Mouse (Mus musculus) heart, embryonic 14.5 days (tissue): ENCODE data around the gene Cpne5. TPM values are rescaled to one million over a fixed set of nuclear protein-coding genes. Genes with fewer than 3 reads are reported as not detected.
A peak's percentile ranks its signal among the peaks of the same experiment; 100 is the strongest.

Experiments used
- ATAC-seq: fragments of 200-750 bp; cut with Nextera tagmentation; 2 replicates; pipeline ENCODE4 v1.8.0; 2017; ENCODE audit warnings: low read depth, moderate TSS enrichment; ENCODE audit not compliant: insufficient number of reproducible peaks, insufficient read depth, low FRiP score
- H3K27ac ChIP-seq, 2 experiments: fragments of 200-500 bp in 1 of 2; fragments of 300-500 bp in 1 of 2; sonication (generic) in 1 of 2; replicated peaks in 1 of 2; 2 replicates each; pipeline ENCODE4 v1.5.1; 2012 to 2014; ENCODE audit warnings: low read depth in 2 of 2, low read length in 2 of 2, control low read depth in 1 of 2, mild to moderate bottlenecking in 1 of 2, mixed read lengths in 1 of 2; ENCODE audit not compliant: control insufficient read depth in 1 of 2, insufficient read depth in 1 of 2
- H3K27me3 ChIP-seq: fragments of 300-500 bp; sonication (generic); 2 replicates; pipeline ENCODE4 v1.6.1; 2014; ENCODE audit warnings: mild to moderate bottlenecking, low read length, control low read depth; ENCODE audit not compliant: control insufficient read depth, insufficient read depth
- H3K36me3 ChIP-seq: fragments of 300-500 bp; sonication (generic); 2 replicates; pipeline ENCODE4 v1.6.1; 2014; ENCODE audit warnings: mild to moderate bottlenecking, control low read depth, low read length, mixed read lengths; ENCODE audit not compliant: control insufficient read depth, insufficient read depth
- H3K4me1 ChIP-seq, 2 experiments: fragments of 200-500 bp in 1 of 2; fragments of 300-500 bp in 1 of 2; sonication (generic) in 1 of 2; 2 replicates each; pipeline ENCODE4 v1.6.1; 2012 to 2014; ENCODE audit warnings: low read length in 2 of 2, control low read depth in 1 of 2, mixed read lengths in 1 of 2; ENCODE audit not compliant: control insufficient read depth in 2 of 2, insufficient read depth in 2 of 2
- H3K4me2 ChIP-seq: fragments of 300-500 bp; sonication (generic); 2 replicates; pipeline ENCODE4 v1.6.1; 2014; ENCODE audit warnings: mild to moderate bottlenecking, low read length
- H3K4me3 ChIP-seq, 2 experiments: fragments of 200-500 bp in 1 of 2; fragments of 300-500 bp in 1 of 2; sonication (generic) in 1 of 2; 2 replicates each; pipeline ENCODE4 v1.5.1; 2012 to 2014; ENCODE audit warnings: low read length in 2 of 2, mild to moderate bottlenecking in 2 of 2, control low read depth in 1 of 2, low read depth in 1 of 2, moderate library complexity in 1 of 2; ENCODE audit not compliant: control insufficient read depth in 1 of 2, insufficient read depth in 1 of 2
- H3K9ac ChIP-seq: fragments of 300-500 bp; sonication (generic); 2 replicates; pipeline ENCODE4 v1.6.1; 2014; ENCODE audit warnings: mild to moderate bottlenecking, low read length
- H3K9me3 ChIP-seq: fragments of 300-500 bp; sonication (generic); 2 replicates; pipeline ENCODE4 v1.6.1; 2016; ENCODE audit warnings: low read length, control low read depth; ENCODE audit not compliant: control insufficient read depth
- WGBS: fragments of 180-500 bp; shearing (Covaris S2); extraction: QIAGEN DNeasy Blood & Tissue Kit; methylation state at CpG from one replicate; pipeline ENCODE4 v1.1.7; 2014; 5-methylcytosine and 5-hydroxymethylcytosine counted together
- polyA plus RNA-seq: library from polyadenylated mRNA; unstranded; fragments of >200 nt; fragmentation: Nextera tagmentation; extraction: Ambion mirVana; gene quantifications from 2 replicates; pipeline ENCODE4 v1.2.1, GENCODE M21; 2014

The Cpne5 gene
- polyA plus RNA-seq, 1 experiment from 2014 or later = 28.8 TPM

GRCm38 (mm10) chr17:29168996-29169601 is 68.9 kb downstream of the Cpne5 start:
- 73% methylated on average over 12 of the region's 12 CpGs for WGBS

DNA sequence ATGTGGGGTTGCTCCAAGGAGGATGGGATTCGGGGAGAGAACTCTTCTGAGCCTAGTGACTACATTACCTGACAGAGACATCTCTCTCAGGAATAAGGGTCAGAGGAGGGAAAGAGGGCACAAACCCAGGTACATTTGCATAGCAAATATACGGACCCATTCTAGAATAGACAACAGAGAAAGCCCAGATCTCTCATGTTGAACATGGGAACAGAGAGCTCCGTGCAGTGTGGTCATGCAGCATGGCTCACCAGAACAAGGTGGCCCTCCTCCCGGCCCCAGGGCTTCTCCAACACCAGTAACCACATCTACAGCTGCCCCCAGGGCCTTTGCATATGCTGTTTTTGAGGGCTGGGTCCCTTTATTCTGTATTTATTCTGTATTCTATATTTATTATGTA is 69.5 kb downstream of the Cpne5 start:
- H3K27ac ChIP-seq = no peak overlapping the region
- H3K4me1 ChIP-seq = peaks cover 20 to 29% of the 10 kb centered on the region in 2 experiments
- no peak overlapping the region for H3K4me3 ChIP-seq
- no peaks in the 10 kb centered on the region for H3K9me3 ChIP-seq
- no peak overlapping the region for H3K4me2 ChIP-seq
- 74% methylated on average over 4 of the region's 4 CpGs for WGBS
- no peak overlapping the region for H3K9ac ChIP-seq
- no peak for ATAC-seq
- no peaks in the 10 kb centered on the region for H3K27me3 ChIP-seq
- H3K36me3 ChIP-seq = no peaks in the 10 kb centered on the region

More at GRCm38 (mm10) chr17:29168996-29169601, 68.9 kb downstream of the Cpne5 start:
- H3K27me3 ChIP-seq = no peaks in the 10 kb centered on the region
- no peak for ATAC-seq
- H3K4me3 ChIP-seq = no peak overlapping the region
- H3K4me2 ChIP-seq = no peak overlapping the region
- no peaks in the 10 kb centered on the region for H3K9me3 ChIP-seq
- no peaks in the 10 kb centered on the region for H3K36me3 ChIP-seq
- no peak overlapping the region for H3K27ac ChIP-seq
- peaks cover 20 to 29% of the 10 kb centered on the region in 2 experiments for H3K4me1 ChIP-seq
- H3K9ac ChIP-seq = no peak overlapping the region

- Histone ChIP-seq H3K27ac (no peak overlapping the region), H3K9ac (no peak overlapping the region), H3K36me3 (no peaks in the 10 kb centered on the region), H3K4me2 (no peak overlapping the region), H3K27me3 (no peaks in the 10 kb centered on the region), H3K4me1 (peaks cover 19 to 29% of the 10 kb centered on the region in 2 experiments), H3K4me3 (no peak overlapping the region), H3K9me3 (peaks cover under 1% of the 10 kb centered on the region; the same call in 1 of the 2 replicates)
- 67% methylated on average over 6 of the region's 6 CpGs for WGBS
- ATAC-seq = no peak
Observed at GRCm38 (mm10) chr17:29167371-29167770, 70.6 kb downstream of the Cpne5 start.

DNA sequence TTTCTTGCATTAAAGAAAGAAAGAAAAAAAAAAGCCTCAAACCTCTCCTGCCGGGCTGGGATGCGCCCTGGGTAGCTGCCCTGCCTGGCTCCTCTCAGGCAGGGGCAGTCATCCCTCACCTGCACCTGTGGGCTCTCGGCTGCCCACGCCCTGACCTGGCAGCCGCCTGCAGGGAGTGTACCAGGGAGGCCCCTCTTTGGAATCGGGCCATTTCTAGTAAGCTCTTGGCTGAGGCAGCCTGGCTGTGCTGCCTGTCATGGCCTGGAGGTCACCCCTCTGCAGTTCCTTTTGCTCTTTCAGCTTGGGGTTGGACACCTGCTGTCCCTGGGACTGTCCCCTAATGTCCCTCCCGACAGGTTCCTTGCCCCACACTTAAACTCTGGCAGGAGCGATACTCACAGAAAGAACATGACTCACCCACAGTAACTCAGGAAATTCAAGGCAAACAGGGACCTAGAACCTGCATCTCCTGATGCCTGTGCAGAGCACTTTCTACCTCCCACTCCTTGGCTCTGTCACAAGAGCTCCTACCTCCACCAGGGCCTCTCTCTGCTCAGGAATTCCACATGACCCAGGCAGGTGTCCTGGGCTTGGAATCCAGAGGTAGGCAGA is 71.9 kb downstream of the Cpne5 start:
- Histone ChIP-seq H3K4me3 (no peak overlapping the region), H3K27me3 (no peaks in the 10 kb centered on the region), H3K4me1 (peaks cover 17 to 24% of the 10 kb centered on the region in 2 experiments), H3K9ac (no peak overlapping the region), H3K27ac (no peak overlapping the region; a peak in 1 of 4 replicates), H3K36me3 (no peaks in the 10 kb centered on the region), H3K9me3 (peaks cover 13% of the 10 kb centered on the region), H3K4me2 (no peak overlapping the region)
- no peak for ATAC-seq
- 46% methylated on average over 8 of the region's 8 CpGs for WGBS

DNA sequence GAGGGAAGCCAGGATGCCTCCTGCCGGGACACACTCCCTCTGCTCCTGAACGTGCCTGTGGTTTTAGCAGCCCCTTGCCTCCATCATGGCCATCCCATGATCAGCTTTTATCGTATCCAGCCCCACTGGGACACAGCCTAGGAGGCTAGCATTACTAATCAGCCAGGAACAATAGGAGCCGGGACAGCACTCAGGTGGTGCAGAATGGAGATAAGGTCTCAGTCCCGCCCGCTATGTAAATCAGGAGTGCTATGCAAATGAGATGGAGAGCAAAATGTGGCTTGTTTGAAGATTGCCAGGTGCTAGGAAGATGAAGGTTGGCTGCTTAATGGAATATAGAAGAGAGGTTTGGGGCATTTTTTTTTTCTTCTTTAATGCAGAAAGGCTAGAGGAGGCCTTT is 72.5 kb downstream of the Cpne5 start:
- H3K4me1 ChIP-seq = peaks cover 17 to 24% of the 10 kb centered on the region in 2 experiments
- no peak for ATAC-seq
- no peak overlapping the region for H3K4me3 ChIP-seq
- H3K27me3 ChIP-seq = no peaks in the 10 kb centered on the region
- peaks cover 15% of the 10 kb centered on the region for H3K9me3 ChIP-seq
- no peaks in the 10 kb centered on the region for H3K36me3 ChIP-seq
- H3K9ac ChIP-seq = no peak overlapping the region
- WGBS = 23% methylated on average over 6 of the region's 6 CpGs
- H3K27ac ChIP-seq = no peak overlapping the region; a peak in 1 of 4 replicates
- H3K4me2 ChIP-seq = no peak overlapping the region

GRCm38 (mm10) chr17:29164469-29165111 is 73.4 kb downstream of the Cpne5 start:
- Histone ChIP-seq H3K4me1 (peaks cover 17 to 24% of the 10 kb centered on the region in 2 experiments), H3K27me3 (no peaks in the 10 kb centered on the region), H3K4me2 (peak overlapping the region; percentile 34), H3K9me3 (peaks cover 15% of the 10 kb centered on the region), H3K27ac (0 out of 4 replicates have a peak overlapping the region, but pooled peaks of 1 of the 2 experiments have one; percentile 9), H3K4me3 (no peak overlapping the region), H3K36me3 (no peaks in the 10 kb centered on the region), H3K9ac (no peak overlapping the region; the same call in 1 of the 2 replicates)
- WGBS = 8% methylated on average over 17 of the region's 17 CpGs
- no peak for ATAC-seq

GRCm38 (mm10) chr17:29162334-29162733 is 75.6 kb downstream of the Cpne5 start:
- H3K4me2 ChIP-seq = no peak overlapping the region
- H3K36me3 ChIP-seq = no peaks in the 10 kb centered on the region
- ATAC-seq = no peak
- no peak overlapping the region for H3K4me3 ChIP-seq
- H3K27me3 ChIP-seq = no peaks in the 10 kb centered on the region
- WGBS = 91% methylated on average over 13 of the region's 13 CpGs
- no peak overlapping the region for H3K9ac ChIP-seq
- H3K4me1 ChIP-seq = peaks cover 17 to 24% of the 10 kb centered on the region in 2 experiments
- no peak overlapping the region for H3K27ac ChIP-seq
- peaks cover 15% of the 10 kb centered on the region for H3K9me3 ChIP-seq
